Mouse (Mus musculus) hindbrain, embryonic 12.5 days (tissue): Measurements from ENCODE around the gene 4930415L06Rik. TPM values are rescaled to one million over a fixed set of nuclear protein-coding genes. Genes with fewer than 3 reads are reported as not detected.

Source experiments
- ATAC-seq: fragments of 200-750 bp; cut with Nextera tagmentation; 2 replicates; pipeline ENCODE4 v1.8.0; 2017; ENCODE audit warnings: moderate TSS enrichment; ENCODE audit not compliant: low FRiP score
- H3K27ac ChIP-seq: fragments of 300-500 bp; sonication (generic); 2 replicates; pipeline ENCODE4 v1.5.1; 2016; ENCODE audit warnings: mild to moderate bottlenecking
- H3K27me3 ChIP-seq: fragments of 300-500 bp; sonication (generic); 2 replicates; pipeline ENCODE4 v1.6.1; 2016; ENCODE audit warnings: mild to moderate bottlenecking
- H3K36me3 ChIP-seq: fragments of 300-500 bp; sonication (generic); 2 replicates; pipeline ENCODE4 v1.6.1; 2016; ENCODE audit warnings: mild to moderate bottlenecking
- H3K4me1 ChIP-seq: fragments of 300-500 bp; sonication (generic); 2 replicates; pipeline ENCODE4 v1.6.1; 2016
- H3K4me2 ChIP-seq: fragments of 300-500 bp; sonication (generic); replicated peaks from 2 replicates; pipeline ENCODE4 v1.6.1; 2016; ENCODE audit warnings: mild to moderate bottlenecking
- H3K4me3 ChIP-seq: fragments of 300-500 bp; sonication (generic); 2 replicates; pipeline ENCODE4 v1.5.1; 2016; ENCODE audit warnings: mild to moderate bottlenecking
- H3K9ac ChIP-seq: fragments of 300-500 bp; sonication (generic); 2 replicates; pipeline ENCODE4 v1.6.1; 2016; ENCODE audit warnings: mild to moderate bottlenecking, moderate library complexity
- H3K9me3 ChIP-seq: fragments of 300-500 bp; sonication (generic); replicated peaks from 2 replicates; pipeline ENCODE4 v1.6.1; 2016; ENCODE audit warnings: mild to moderate bottlenecking
- WGBS: fragments of 180-500 bp; shearing (Covaris S2); methylation state at CpG from one replicate; pipeline ENCODE4 v1.1.7; 2016; 5-methylcytosine and 5-hydroxymethylcytosine counted together
- polyA plus RNA-seq: library from polyadenylated mRNA; unstranded; fragments of >200 nt; fragmentation: Nextera tagmentation; extraction: Ambion mirVana; gene quantifications from 2 replicates; pipeline ENCODE4 v1.2.1, GENCODE M21; 2016

Gene 4930415L06Rik
- not detected in 2 replicates for polyA plus RNA-seq

DNA sequence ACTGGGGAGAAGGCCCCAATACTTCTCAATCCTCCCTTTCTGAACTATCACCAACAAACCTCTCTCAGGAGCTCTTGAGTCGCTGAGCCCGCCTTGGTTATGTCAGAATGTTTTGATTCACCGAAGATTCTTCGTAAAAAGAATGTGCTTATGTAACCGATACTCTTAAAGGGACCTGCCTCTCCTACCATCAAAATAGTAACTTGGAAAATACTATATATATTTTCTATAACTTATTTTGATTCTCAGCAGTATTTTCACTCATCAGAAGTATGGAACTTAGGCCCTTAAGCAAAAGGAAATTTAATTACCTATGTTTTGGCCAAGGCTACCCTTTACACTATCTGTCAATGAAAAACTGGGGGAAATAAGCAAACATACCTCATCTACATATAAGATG is at the start of gene 4930415L06Rik:
Gene 4930415L06Rik, minus strand, starts transcription at position 101 of the 400 bp plus-strand sequence.
- no peaks in the 10 kb centered on the region for H3K36me3 ChIP-seq
- no peaks in the 10 kb centered on the region for H3K27me3 ChIP-seq
- H3K9ac ChIP-seq = no peak within 1 kb of the TSS
- no peak within 1 kb of the TSS for H3K27ac ChIP-seq
- WGBS = 93% methylated on average over 5 of the region's 5 CpGs
- no peak for ATAC-seq
- no peak within 1 kb of the TSS for H3K4me2 ChIP-seq
- no peaks in the 10 kb centered on the region for H3K4me1 ChIP-seq
- no peaks in the 10 kb centered on the region for H3K9me3 ChIP-seq
- H3K4me3 ChIP-seq = no peak within 1 kb of the TSS

GRCm38 (mm10) chrX:89978621-89979020 is 46.0 kb upstream of the 4930415L06Rik start:
- H3K9me3 ChIP-seq = no peaks in the 10 kb centered on the region
- no peaks in the 10 kb centered on the region for H3K36me3 ChIP-seq
- H3K4me3 ChIP-seq = no peak overlapping the region
- no peak overlapping the region for H3K4me2 ChIP-seq
- H3K9ac ChIP-seq = no peak overlapping the region
- no peaks in the 10 kb centered on the region for H3K27me3 ChIP-seq
- H3K27ac ChIP-seq = no peak overlapping the region
- ATAC-seq = no peak
- H3K4me1 ChIP-seq = no peaks in the 10 kb centered on the region

GRCm38 (mm10) chrX:89904871-89905270 is 27.8 kb downstream of the 4930415L06Rik start:
- Histone ChIP-seq H3K9me3 (no peaks in the 10 kb centered on the region), H3K27me3 (no peaks in the 10 kb centered on the region), H3K9ac (no peak overlapping the region), H3K27ac (no peak overlapping the region), H3K4me1 (no peaks in the 10 kb centered on the region), H3K4me2 (no peak overlapping the region), H3K4me3 (no peak overlapping the region), H3K36me3 (no peaks in the 10 kb centered on the region)
- 92% methylated on average over 1 of the region's 1 CpGs for WGBS
- ATAC-seq = no peak

Other genes with a start within 250 kb of the 4930415L06Rik start
- not detected in 2 replicates for gene 4932429P05Rik, start 180.6 kb downstream of the 4930415L06Rik start, polyA plus RNA-seq